Mouse (Mus musculus) cerebellum, postnatal 14 days (tissue): ENCODE measurements around the gene Retreg1.

ENCODE experiments used
- DNase-seq, 2 experiments: peaks; one replicate each; pipeline ENCODE4 v3.0.0; 2021; ENCODE audit warnings: mixed read lengths in 2 of 2

Gene Retreg1

DNA sequence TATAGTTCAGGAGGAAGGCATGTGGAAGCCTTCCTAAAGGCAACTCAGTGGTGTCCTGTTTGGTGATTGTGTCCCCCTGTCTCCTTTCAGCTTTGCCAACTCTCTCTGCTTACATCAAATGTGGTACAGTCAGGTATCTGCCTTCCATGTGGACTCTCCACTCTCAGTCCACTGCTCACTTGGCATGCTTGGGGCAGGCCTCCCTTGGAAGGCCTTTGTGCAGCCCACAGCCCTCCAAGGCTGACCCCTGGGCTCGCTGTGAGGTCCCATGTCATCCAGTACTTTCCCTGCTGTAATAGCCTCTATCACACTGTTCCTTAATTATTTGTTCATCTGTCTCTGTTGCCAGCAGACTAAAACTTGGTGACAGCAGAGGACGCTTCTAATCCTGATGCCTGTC is 79.0 kb downstream of the Retreg1 start:
- DNase-seq = no peak

DNA sequence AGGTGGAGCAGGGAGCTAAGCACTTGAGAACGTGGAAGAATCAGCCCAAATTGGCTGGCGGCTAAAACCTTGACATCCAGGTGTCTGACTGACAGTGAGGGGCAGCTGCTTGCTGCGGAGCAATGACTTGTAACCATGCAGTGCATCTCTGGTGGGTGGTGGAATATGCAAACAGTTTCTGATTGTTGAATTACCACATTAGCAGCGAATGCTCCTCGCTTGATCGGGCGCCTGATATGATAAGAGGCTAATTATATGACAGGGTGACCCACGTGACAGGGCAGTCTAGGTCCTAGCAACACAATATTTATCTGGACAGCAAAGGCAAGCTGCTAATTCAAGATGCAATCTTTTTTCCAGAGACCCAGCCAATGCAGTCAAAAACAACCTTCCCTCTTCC is 80.9 kb downstream of the Retreg1 start:
- DNase-seq = no peak

GRCm38 (mm10) chr15:25926171-25926570 is 83.2 kb downstream of the Retreg1 start:
- DNase-seq = no peak

DNA sequence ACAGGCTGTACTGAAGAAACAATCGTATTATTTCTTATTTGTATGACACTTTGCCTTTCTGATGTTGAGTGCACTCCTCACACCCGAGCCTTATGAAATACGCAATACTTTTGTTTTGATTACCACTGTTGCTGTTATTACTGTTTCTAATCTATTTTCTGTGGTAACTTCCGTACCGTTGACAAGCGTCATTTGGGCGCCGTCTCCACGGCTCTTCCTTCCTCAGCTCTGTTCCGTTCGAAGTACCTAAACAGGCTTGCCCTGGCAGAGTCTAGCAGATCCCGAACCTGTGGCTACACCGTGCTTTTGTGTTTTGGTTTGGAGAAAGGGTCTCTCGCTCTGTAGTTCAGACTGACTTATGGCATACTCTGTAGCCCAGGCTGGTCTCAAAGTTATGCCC is 84.1 kb downstream of the Retreg1 start:
- no peak for DNase-seq

- no peak for DNase-seq
Observed at GRCm38 (mm10) chr15:25928001-25928400, 85.0 kb downstream of the Retreg1 start.

DNA sequence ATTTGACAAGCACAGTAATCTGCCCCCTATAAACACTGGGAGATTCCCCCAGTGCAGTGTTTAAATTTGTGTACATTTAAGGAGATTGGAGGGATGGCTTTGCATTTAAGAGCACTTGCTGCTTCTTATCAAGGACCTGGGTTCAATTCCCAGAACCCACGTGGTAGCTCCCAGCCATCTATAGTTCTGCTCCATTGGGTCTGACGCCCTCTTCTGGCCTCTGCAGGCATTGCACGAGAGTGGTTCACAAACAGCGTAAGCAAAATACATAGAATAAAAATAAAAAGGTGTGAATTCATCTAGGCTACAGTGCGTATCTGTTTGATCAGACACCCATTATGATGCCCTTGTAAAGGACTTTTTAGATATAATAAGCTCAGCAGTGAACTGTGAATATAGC is 85.9 kb downstream of the Retreg1 start:
- DNase-seq = peak in 1 of 2 experiments; percentile 22

DNA sequence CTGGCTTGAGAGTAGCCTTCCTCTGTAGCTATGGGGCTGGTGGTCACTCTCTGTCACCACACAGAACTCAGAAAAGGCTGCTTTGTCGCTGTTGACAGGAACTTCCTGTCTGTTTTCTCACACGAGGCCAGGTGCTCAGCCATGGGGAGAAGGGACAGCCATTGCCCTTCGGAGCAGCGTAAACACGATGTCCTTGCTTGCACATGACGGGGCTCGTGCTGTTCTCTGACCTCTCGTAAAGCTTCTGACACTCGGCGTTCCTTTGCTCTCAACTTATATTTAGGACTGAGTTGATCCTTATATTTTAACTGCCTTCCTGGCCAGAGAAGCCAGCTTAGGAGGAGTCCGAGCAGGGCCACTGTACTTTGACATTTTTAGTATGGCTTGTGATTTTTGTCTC is 86.5 kb downstream of the Retreg1 start:
- no peak for DNase-seq

- DNase-seq = no peak
Observed at GRCm38 (mm10) chr15:25929936-25930335, 87.0 kb downstream of the Retreg1 start.

DNA sequence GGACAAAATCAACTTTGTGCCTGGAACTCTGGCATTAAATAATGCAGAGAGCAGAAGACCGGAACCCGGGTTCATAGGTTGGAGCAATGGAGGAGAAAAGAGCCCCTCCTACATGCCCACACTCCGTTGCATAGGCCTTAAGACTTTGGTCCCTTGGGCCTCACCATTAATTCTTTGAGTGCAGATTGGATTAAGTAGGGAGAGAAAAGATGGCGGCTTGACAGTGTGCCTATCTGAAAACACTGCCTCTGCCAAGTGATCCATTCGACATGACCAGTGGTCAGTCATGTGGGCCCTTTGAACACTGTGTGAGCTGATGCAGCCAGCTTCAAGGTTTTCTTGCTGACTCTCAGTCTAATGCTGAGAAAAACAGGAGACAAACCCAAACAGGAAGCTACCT is 87.7 kb downstream of the Retreg1 start:
- DNase-seq = no peak

GRCm38 (mm10) chr15:25932497-25932896 is 89.5 kb downstream of the Retreg1 start:
- DNase-seq = no peak

DNA sequence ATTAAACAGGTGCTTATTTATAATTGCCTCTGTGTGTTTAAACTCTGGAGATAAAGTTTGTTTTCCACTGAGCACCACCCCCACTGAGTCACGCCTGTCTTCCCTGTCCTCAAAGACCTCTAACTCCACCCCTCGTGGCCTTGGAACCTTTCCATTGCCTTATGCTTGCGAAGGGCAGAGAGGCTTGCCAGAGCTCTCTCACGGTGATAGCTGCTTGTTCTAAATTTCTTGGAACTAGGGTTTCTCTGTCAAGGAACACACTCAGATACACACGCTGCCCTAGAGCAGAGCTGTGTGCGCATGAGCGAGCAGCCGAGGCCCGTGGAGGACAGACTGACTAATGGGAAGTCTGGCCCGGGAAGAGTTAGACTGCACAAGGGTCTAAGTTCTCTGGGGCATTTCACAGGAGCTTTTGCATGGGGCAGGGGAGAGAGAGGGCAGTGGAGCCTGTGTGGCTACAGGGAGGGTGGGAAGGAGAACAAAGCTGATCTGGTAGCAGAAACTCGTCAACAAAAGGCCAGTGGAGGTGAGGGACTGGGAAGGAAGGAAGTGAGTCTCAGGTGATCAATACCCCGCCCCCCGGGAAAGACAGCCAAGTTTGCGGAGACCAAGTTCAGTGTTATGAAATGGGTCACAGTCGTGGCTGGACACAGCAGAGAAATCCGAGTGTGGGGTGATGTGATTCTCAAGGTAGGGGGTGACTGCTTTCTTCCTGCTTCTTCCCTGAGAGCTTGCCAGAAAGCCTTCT is 90.1 kb downstream of the Retreg1 start:
- DNase-seq = peak; percentile 43 to 61

DNA sequence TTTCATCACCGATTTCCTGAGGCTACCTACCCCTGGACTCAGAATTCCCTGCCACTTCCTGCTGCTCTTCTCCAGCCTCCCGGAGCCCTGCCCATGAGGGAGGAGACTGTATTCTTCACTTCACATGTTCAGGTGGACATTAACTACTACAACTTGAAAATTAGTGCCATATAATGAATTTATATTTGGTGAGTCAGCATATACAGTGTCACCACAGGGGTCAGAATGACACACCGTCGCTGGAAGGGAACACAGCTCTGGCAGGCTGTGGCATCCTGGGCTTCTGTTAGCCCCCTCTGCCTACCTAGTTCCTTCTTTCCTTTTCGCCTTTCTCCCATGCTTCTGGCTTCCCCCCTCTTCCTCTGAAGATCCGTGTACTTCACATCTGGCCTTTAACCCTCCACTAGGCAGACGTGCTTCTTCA is 90.7 kb downstream of the Retreg1 start:
- no peak for DNase-seq

DNA sequence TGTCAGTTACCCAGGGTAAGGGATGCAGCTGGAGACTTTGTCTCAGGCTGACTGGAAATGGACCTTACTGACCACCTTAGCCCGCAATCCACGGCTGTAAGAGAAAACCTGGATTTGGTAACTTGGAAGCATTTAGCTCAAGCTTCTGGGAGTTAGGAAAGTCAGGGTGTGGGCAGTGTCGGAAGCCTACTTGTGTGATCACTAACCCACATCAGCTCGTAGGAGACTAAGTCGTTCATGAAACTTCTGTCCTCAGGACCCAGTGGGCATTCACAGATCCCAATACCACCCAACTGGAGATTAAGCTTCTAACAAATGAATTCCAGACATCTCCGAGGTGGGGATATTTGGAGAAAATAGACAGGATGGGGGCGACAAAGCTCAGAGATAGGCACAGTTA is 91.4 kb downstream of the Retreg1 start:
- no peak for DNase-seq

DNA sequence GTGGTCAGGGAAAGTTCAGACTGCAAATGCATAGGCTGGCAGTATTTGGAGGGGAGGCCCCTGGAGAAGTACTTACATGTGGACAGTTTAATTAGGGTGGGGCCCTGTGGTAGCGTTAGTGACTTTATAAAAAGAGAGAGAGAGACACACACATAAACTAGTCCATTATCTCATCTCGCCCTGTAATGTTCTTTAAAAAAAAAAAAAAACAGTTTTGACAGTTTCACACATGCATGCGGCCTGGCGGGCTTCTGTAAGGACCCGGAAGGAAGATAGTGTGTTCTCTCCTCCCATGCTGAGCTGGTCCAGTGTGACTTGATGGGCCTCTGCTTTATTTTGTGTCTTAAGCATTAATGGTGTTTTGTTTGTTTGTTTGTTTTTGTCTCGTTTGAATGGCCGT is 95.5 kb downstream of the Retreg1 start:
- no peak for DNase-seq

DNA sequence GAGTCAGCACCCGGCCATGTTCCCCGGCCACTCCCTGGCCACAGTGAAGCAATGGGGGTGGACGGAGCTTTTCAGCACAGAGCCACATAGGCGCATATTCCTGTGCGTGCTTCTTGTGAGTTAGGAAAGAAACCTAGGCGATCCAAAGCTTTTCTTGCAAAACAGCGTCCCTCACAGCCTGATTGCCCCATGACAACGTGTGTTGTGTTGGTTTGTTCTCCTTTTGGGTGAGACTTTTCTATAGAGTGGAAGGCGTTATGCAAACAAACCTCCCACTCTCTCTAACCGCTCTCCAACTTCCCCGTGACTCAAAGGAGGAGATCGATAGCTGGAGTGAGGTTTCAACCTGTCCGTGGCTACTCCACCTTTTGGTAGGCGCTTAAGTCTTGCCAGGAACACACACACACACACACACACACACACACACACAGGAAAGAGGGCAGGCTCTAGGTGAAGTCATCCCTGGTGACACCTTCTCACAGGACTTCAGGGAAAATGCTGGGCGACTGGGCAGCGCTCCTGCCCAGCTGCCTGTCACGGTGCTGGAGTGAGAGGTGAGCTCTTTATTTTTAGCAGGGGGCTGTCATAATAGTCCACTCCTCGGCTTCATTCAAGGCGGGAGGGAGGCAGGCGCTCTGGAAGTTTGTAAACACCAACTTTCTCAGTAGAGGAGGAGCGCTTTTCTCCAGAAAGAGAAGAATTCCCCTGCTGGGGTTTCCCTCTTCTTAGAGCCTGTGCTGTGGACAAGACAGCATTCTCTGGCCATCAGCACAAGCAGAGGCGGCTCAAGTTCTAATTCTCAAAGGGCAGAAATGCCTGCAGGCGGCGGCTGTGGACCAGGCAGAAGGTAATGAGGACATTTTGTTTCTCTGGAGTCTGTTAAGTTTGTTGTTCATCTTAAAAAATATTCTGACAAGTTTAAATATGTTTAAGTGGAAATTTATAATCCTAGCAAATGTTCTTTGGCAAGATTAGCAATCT is 97.7 kb downstream of the Retreg1 start:
- DNase-seq = no peak

- DNase-seq = no peak
Observed at GRCm38 (mm10) chr15:25941514-25941913, 98.5 kb downstream of the Retreg1 start.

DNA sequence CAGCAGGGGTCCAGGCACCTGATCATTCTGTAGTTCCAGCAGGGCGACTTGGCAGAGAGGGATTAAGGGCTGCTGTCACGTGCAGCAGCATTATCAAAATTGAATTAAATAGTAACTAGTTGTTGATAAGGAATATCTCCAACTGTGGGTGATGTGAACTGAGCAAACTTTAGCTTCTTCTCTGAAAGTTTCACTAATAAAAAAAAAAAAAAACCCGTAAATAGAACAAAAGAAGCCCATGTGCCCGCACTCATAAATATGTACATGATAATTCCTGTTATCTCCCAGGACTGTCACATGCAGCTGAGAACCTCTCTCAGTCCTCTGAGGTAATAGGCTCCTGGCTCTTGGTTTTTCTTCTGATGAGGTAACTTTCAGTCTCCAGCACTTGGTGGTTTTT is 99.4 kb downstream of the Retreg1 start:
- no peak for DNase-seq

- no peak for DNase-seq
Observed at GRCm38 (mm10) chr15:25943386-25944137, 100.6 kb downstream of the Retreg1 start.

- DNase-seq = no peak
Observed at GRCm38 (mm10) chr15:25945224-25945623, 102.2 kb downstream of the Retreg1 start.

GRCm38 (mm10) chr15:25946482-25946881 is 103.5 kb downstream of the Retreg1 start:
- no peak for DNase-seq

DNA sequence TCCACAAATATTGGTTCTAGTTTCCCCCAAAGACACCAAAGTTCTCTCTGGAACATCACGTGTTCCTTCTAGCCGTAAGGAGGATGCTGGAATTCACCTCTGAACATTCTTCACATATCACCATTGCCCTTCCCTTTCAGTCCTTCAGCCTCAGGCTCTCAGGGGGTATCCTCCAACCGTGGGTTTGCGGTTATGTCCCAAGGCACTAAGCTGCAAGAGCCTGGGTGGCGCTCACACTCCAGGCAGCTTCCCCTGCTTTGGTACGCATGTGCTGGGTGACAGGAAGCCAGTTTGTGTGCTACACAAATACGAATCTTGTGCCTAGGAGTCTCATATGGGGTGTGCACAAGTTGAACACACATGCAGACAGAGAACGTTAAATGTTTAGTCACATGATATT is 104.4 kb downstream of the Retreg1 start:
- no peak for DNase-seq

GRCm38 (mm10) chr15:25948257-25949223 is 105.6 kb downstream of the Retreg1 start:
- peak; percentile 33 to 59 for DNase-seq
